Mouse (Mus musculus) MEL (cell line): ENCODE measurements around the gene Lsamp.

Source experiments
- CHD2 ChIP-seq: IDR thresholded peaks from 2 replicates; pipeline ENCODE4 v1.6.1; 2011; ENCODE audit warnings: low read length, improper control_type of control experiment
- CTCF ChIP-seq, 3 experiments: IDR thresholded peaks in 2 of 3; conservative IDR thresholded peaks in 1 of 3; 2 replicates each; pipeline ENCODE4 v1.5.1; 2011 to 2012; ENCODE audit warnings: low read length in 3 of 3, low read depth in 2 of 3, mild to moderate bottlenecking in 2 of 3, improper control_type of control experiment in 1 of 3, inconsistent platforms in 1 of 3, mixed read lengths in 1 of 3, moderate library complexity in 1 of 3; ENCODE audit not compliant: control insufficient read depth in 1 of 3, insufficient read depth in 1 of 3, poor library complexity in 1 of 3, severe bottlenecking in 1 of 3
- MAFK ChIP-seq: IDR thresholded peaks from 2 replicates; pipeline ENCODE4 v1.6.1; 2011; ENCODE audit warnings: low read depth, mild to moderate bottlenecking, low read length, improper control_type of control experiment, borderline replicate concordance
- MAX ChIP-seq: IDR thresholded peaks from 2 replicates; pipeline ENCODE4 v1.6.1; 2011; ENCODE audit warnings: low read length, improper control_type of control experiment
- POLR2A ChIP-seq, 2 experiments: IDR thresholded peaks; 2 replicates each; pipeline ENCODE4 v1.6.1; 2011 to 2012; ENCODE audit warnings: low read length in 2 of 2, mild to moderate bottlenecking in 2 of 2, control low read depth in 1 of 2, improper control_type of control experiment in 1 of 2, low read depth in 1 of 2, moderate library complexity in 1 of 2; ENCODE audit not compliant: control insufficient read depth in 1 of 2, insufficient read depth in 1 of 2, poor library complexity in 1 of 2
- POLR2AphosphoS2 ChIP-seq: IDR thresholded peaks from 2 replicates; pipeline ENCODE4 v1.6.1; 2011; ENCODE audit warnings: low read length, improper control_type of control experiment
- POLR2AphosphoS5 ChIP-seq: IDR thresholded peaks from 2 replicates; pipeline ENCODE4 v1.6.1; 2012; ENCODE audit warnings: low read depth, borderline replicate concordance, mild to moderate bottlenecking, inconsistent platforms, low read length, moderate library complexity, mixed read lengths
- RCOR1 ChIP-seq: IDR thresholded peaks from 2 replicates; pipeline ENCODE4 v1.6.1; 2012; ENCODE audit warnings: low read depth, mild to moderate bottlenecking, inconsistent platforms, low read length, improper control_type of control experiment
- ZNF384 ChIP-seq: IDR thresholded peaks from 2 replicates; pipeline ENCODE4 v1.6.1; 2012; ENCODE audit warnings: low read depth, mild to moderate bottlenecking, inconsistent platforms, low read length, improper control_type of control experiment

- no peak for TF ChIP-seq MAFK
- no peak for TF ChIP-seq CTCF (IDR thresholded peaks at IDR 0.05 in 2 of 3, conservative IDR thresholded peaks at IDR 0.05 in 1 of 3; ENCODE audit: control insufficient read depth in 1 of 3, insufficient read depth in 1 of 3, low read depth in 2 of 3, low read length in 3 of 3, poor library complexity in 1 of 3, severe bottlenecking in 1 of 3)
- TF ChIP-seq MAX: no peak
- TF ChIP-seq POLR2A (IDR thresholded peaks at IDR 0.05; ENCODE audit: control insufficient read depth in 1 of 2, insufficient read depth in 1 of 2, low read depth in 1 of 2, low read length in 2 of 2, poor library complexity in 1 of 2): no peak
- no peak for TF ChIP-seq POLR2AphosphoS2
- TF ChIP-seq ZNF384: no peak
- no peak for TF ChIP-seq POLR2AphosphoS5
- no peak for TF ChIP-seq CHD2
- TF ChIP-seq RCOR1: no peak
Measured at GRCm38 (mm10) chr16:42180025-42180424, 2195.9 kb downstream of the Lsamp start.
